Mouse (Mus musculus): ENCODE measurements at regions not wholly inside any gene's neighbourhood (a gene's known extent, or its start where the extent isn't known, plus 50 kb on each side); places are given as distances from the start of the nearest gene placed in this dataset.
"Not testable (repeated sequence)": the region's sequence is repeated elsewhere in the genome, so short reads cannot be mapped to it uniquely, and the experiment has no call there.

GRCm38 (mm10) chrX:12296264-12297053 lies 136.3 kb upstream of the Bcor start:
- no peak for DNase-seq

DNA sequence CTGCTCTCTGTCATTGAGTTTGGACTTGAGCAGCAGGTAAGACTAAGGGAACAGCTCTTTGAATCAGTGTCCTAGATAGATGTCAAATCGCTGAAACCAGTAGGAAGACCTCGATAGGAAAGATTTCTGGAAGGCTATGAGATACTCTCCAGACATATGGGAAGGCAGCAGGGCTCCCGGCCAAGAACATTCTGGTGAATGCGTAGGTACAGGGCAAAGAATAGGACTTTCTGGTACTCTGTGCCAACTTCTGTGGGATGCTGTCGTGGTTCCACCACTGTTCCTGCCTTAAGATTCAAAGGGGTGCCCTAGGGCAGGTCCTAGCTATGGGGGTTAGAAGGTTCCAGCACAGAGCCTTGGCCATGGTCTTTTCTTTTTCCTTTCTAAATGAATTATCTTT lies 138.5 kb upstream of the Bcor start:
- DNase-seq = no peak

- no peak for DNase-seq
These were observed 139.1 kb upstream of the Bcor start for GRCm38 (mm10) chrX:12299236-12299635.

- no peak for DNase-seq
These were observed 144.5 kb upstream of the Bcor start for GRCm38 (mm10) chrX:12304678-12305077.

DNA sequence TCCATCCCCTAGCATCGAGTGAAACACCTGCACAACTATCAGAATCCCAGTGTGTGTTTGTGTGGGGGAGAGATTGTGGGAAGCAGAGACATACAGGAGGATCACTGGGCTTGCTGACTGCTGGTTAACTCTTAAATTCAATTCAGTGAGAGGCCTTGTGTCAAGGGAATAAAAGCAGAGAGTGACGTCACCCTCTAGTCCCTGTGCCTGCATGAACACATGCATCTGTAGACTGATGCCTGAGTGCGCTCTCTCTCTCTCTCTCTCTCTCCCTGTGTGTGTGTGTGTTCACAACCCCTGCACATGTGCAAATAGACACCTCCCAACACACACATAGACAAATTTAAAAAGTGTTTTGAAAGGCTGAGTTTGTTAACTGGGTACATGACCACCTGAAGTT lies 146.8 kb upstream of the Bcor start:
- DNase-seq = no peak

DNA sequence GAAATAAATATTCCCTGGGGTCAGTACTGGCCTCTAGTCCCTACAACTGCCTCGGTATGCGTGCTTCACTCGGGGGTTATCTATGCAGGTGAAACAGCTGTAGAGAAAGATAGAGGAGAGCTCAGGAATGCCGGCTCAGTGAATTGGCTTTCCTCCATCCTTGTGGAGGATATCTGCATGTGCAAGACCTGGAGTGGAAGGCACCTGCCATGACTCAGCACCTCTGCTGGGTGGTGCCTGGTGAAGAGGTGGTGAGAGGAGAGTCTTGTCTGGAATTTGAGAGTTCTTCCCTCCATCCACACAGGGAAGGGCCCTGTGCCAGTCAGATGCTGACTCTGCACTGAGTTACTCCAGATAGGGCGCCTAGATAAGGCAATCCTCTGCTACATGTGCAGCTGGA lies 152.4 kb upstream of the Bcor start:
- DNase-seq = no peak

- DNase-seq = no peak
These were observed 155.5 kb upstream of the Bcor start for GRCm38 (mm10) chrX:12315658-12316057.

DNA sequence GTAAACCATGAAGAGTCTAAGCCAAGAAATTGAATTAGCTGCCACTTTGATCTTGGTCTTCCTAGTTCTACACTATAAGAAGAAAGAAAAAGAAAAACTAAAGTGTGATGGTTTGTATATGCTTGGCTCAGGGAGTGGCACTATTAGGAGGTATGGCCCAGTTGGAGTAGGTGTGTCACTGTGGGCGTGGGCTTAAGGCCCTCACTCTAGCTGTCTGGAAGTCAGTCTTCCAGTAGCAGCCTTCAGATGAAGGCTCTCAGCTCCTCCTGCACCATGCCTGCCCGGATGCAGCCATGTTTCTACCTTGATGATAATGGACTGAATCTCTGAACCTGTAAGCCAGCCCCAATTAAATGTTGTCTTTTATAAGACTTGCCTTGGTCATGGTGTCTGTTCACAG lies 157.3 kb upstream of the Bcor start:
- not testable (repeated sequence) for DNase-seq

GRCm38 (mm10) chrX:12318848-12319651 lies 158.9 kb upstream of the Bcor start:
- DNase-seq = no peak

DNA sequence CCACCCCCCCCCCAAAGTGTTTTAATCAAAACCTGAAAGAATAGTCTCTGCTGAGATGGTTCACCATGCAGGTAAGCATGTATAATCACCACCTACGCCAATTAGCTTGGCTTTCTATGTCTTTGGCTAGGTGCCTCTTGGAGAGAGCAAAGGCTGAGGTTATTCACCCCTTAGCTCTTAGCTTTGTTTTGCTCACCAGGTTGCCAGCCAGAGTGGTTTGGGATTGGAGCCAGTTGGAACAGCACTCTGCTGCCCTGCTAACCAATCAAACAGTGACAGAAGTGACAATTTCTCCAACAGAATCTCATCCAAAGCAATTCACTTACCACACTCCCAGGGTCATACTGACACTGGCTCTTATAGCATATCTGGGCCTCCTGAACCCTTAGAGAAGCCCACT lies 162.3 kb upstream of the Bcor start:
- DNase-seq = no peak

GRCm38 (mm10) chrX:12323268-12323667 lies 163.1 kb upstream of the Bcor start:
- no peak for DNase-seq

DNA sequence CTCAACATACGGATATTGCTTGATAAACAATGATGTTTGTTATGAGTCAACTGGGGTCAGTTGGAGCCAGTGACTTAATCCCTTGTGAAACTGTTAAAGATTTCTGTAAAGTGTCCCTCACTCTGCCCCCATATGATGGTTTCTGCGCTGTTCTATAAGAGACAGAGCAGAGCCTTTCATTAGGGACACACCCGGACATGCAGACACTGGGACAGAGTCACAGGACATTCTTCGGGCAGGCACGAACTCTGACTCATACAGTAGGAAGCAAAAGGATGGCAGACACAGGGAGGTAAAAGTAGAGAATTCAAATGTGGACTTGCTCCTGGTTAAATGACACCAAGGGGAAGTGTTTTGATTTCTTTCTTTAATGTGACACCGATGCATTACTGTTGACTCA lies 163.7 kb upstream of the Bcor start:
- no peak for DNase-seq

GRCm38 (mm10) chrX:12327464-12327863 lies 167.3 kb upstream of the Bcor start:
- DNase-seq = no peak

- DNase-seq = no peak
These were observed 180.4 kb upstream of the Bcor start for GRCm38 (mm10) chrX:12340561-12340960.

- DNase-seq = no peak
These were observed 181.3 kb upstream of the Bcor start for GRCm38 (mm10) chrX:12341356-12341965.

DNA sequence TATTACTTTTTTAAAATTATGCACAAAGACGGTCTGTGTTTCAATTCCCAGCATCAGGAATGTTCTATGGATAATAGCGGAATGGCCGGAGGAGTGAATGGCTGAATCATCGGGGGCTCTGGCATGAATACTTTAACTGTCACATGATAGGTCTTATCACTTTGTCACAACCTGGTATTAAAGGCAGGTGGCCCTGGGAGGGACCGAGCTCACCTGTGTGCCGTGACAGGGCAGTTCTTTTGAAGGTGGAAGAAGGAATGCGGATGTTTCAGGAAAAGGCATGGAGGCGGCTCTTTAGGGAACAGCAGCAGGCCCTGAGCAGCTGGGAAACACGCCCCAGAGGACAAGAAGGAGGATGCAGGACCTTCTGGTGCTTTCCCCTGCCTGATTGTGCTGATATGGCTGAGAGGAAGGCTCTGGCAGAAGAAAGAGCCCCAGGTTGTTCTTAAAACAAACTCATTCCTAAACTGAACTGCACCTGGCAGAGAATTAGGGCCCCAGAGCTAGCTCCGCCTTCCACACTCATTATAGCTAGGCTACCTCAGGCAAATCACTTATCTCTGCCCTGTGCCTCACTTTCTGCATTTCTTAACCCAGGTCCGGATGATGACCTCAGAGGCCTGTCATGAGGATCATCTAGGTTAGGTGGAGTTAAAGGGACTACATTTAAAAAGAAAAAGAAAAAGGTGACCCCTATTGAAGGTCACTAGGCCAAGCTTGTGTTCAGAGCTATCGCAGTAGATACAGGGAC lies 184.8 kb upstream of the Bcor start:
- DNase-seq = no peak

GRCm38 (mm10) chrX:12346856-12347255 lies 186.7 kb upstream of the Bcor start:
- no peak for DNase-seq

DNA sequence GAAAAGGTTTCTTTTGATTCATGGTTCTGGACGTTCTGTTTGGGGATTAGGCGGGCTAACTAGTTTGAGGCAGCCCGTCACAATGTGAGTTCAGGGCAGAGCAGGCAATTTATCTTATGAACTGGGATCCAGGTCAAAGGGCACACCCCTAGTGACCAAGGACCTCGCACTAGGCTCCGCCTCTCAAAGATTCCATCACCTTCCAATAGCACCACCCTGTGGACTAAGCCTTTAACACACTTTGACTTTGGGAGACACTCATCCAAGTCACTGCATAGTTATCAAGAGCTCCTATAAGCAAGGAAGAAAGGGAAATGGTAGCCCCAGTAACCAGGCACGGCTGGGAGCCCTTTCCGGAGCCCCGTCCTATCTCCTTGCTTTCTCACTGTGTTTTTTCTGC lies 188.0 kb upstream of the Bcor start:
- peak; percentile 15 to 26 for DNase-seq

DNA sequence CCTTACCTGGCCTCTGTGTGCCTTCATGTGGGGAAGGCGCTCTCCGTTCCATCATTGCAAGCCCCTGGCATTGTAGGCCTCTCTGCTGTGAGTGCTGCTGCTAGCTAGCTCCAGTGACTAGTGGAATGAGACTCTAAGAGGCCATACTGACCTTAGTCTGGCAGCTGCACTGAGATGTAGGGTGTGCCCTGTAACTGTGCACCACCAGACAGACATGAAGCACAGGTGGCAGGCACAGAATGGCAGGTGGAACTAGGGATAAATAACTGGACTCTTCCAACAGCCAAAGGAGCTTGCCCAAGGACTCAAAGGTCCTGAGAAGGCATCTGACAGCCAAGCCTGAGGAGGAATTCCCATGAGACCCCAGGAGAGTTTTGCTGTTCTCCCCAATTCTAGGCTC lies 194.7 kb upstream of the Bcor start:
- no peak for DNase-seq

DNA sequence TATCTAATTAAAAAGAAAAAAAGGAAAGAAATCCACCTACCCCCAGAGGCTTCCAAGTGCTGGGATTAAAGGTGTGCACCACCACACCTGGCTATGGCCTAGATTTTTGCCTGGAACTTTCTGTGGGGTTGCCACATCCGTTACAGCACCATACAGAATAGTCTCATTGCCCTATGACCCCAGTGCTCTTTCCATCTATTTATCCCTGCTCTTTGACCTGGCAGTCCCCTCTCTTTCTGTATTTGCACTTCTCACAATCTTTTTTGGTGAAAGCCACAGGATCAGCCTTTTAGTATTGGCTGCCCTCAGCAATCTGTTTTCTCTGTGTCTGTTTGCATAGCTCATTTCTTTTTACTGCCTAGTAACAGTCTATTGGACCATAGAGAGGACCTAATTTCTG lies 197.9 kb upstream of the Bcor start:
- DNase-seq = no peak

DNA sequence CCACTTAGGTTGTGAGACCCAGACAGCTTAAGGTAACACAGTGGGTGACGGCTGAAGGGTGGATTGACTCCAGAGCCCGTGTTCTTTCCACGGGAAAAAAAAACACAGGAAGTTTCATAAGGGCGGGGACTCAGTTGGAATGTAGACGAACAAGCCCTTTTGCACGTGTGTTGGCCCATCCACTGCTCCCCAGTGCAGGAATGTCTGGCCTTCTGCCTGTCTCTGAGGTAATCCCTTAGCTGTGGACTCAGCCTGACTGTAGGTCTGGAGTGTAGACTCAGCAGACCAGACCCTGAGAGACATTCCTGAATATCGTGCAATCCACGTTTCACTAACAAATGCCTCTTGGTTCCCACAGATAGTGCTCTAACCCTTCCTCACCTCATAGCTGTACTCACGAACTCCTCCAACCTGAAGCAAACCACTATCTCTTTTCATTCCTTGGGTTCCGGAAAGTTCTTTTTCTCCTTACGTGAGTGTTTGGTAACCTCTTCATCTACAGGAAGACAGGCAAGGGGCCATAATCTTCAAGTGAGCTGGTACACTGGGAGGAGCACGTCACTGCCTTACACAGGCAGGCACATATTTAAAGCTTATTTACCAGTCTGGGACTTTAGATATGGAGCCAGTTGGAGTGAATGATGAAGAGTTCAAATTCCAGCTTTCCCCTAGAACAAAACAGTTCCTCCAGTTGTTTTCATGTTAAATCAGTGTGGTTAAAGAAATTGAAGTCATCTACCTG lies 205.6 kb upstream of the Bcor start:
- no peak for DNase-seq

DNA sequence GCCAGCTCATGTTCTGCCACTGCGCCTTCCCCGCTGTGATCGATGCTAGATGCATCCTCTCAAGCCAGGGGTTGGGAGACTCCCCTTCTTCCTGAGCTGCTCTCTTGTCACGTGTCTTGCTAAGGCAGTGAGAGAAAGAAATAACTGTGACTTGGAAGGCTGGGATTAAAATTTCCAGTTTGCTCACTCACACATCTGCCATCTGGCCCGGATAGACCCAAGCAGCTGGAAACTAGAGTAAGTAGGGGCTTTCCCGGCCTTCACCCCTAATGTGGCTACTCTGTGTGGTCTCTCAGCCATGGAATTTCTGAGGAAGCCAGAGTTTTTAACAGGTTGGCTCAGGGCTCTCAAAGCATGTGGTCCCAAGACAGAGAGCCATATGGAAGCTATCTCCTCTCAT lies 206.6 kb upstream of the Bcor start:
- DNase-seq = no peak

Data from B cell, adult 2 months (primary cell).